Mouse (Mus musculus) liver, postnatal 0 days (tissue): ENCODE results near the gene Tle6.

ENCODE experiments used
- CTCF ChIP-seq: sonication (generic); IDR thresholded peaks from 2 replicates; pipeline ENCODE4 v1.5.1; 2016; ENCODE audit warnings: antibody characterized with exemption, low read depth
- EP300 ChIP-seq: IDR thresholded peaks from 2 replicates; pipeline ENCODE4 v1.6.1; 2016; ENCODE audit warnings: antibody characterized with exemption, low read depth, mild to moderate bottlenecking

DNA sequence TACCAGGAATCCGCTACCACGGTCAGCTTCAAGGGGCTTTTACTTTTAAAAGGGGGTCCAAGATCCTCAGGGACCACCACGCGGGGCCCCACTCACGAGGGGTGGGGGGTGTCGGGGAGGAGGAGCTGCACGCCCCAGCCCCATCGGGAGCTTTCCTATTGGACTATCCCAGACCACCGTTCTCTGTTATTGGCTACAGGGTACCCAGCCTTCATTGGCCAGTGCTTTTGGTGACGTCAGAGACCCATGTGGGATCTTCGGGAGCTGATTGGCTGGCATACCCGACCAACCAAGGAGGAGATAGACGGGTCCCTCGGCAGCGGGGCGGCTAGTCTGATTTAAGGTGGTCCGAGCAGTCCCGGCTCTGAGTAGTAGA, 29.4 kb downstream of the Tle6 start:
- TF ChIP-seq CTCF, result no peak
- no peak for TF ChIP-seq EP300
